Mouse (Mus musculus) limb, embryonic 15.5 days (tissue): ENCODE measurements around the gene Setd1a. TPM values are rescaled to one million over a fixed set of nuclear protein-coding genes. Genes with fewer than 3 reads are reported as not detected.
A peak's percentile ranks its signal among the peaks of the same experiment; 100 is the strongest.
"Not testable (repeated sequence)": the region's sequence is repeated elsewhere in the genome, so short reads cannot be mapped to it uniquely, and the experiment has no call there.

ENCODE experiments used
- ATAC-seq: fragments of 200-750 bp; cut with Nextera tagmentation; 2 replicates; pipeline ENCODE4 v1.8.0; 2017; ENCODE audit warnings: low read depth, moderate TSS enrichment; ENCODE audit not compliant: insufficient number of reproducible peaks, low FRiP score, low TSS enrichment
- H3K27ac ChIP-seq: fragments of 300-500 bp; sonication (generic); 2 replicates; pipeline ENCODE4 v1.5.1; 2015; ENCODE audit warnings: moderate library complexity, mild to moderate bottlenecking, inconsistent platforms
- H3K27me3 ChIP-seq: fragments of 300-500 bp; sonication (generic); 2 replicates; pipeline ENCODE4 v1.6.1; 2015; ENCODE audit warnings: inconsistent platforms
- H3K36me3 ChIP-seq: fragments of 300-500 bp; sonication (generic); 2 replicates; pipeline ENCODE4 v1.6.1; 2015; ENCODE audit warnings: inconsistent platforms
- H3K4me1 ChIP-seq: fragments of 300-500 bp; sonication (generic); 2 replicates; pipeline ENCODE4 v1.6.1; 2015; ENCODE audit warnings: inconsistent platforms
- H3K4me2 ChIP-seq: fragments of 300-500 bp; sonication (generic); 2 replicates; pipeline ENCODE4 v1.6.1; 2015; ENCODE audit warnings: mild to moderate bottlenecking, inconsistent platforms
- H3K4me3 ChIP-seq: fragments of 300-500 bp; sonication (generic); 2 replicates; pipeline ENCODE4 v1.5.1; 2015; ENCODE audit warnings: mild to moderate bottlenecking, inconsistent platforms
- H3K9ac ChIP-seq: fragments of 300-500 bp; sonication (generic); 2 replicates; pipeline ENCODE4 v1.6.1; 2015; ENCODE audit warnings: inconsistent platforms
- H3K9me3 ChIP-seq: fragments of 300-500 bp; sonication (generic); 2 replicates; pipeline ENCODE4 v1.6.1; 2016; ENCODE audit warnings: inconsistent platforms
- WGBS: fragments of 180-500 bp; shearing (Covaris S2); methylation state at CpG from one replicate; pipeline ENCODE4 v1.1.7; 2015; 5-methylcytosine and 5-hydroxymethylcytosine counted together
- polyA plus RNA-seq: library from polyadenylated mRNA; unstranded; fragments of >200 nt; fragmentation: Nextera tagmentation; extraction: Ambion mirVana; gene quantifications from 2 replicates; pipeline ENCODE4 v1.2.1, GENCODE M21; 2015

Setd1a gene
- polyA plus RNA-seq, 1 experiment from 2014 or later: 21.7 TPM

DNA sequence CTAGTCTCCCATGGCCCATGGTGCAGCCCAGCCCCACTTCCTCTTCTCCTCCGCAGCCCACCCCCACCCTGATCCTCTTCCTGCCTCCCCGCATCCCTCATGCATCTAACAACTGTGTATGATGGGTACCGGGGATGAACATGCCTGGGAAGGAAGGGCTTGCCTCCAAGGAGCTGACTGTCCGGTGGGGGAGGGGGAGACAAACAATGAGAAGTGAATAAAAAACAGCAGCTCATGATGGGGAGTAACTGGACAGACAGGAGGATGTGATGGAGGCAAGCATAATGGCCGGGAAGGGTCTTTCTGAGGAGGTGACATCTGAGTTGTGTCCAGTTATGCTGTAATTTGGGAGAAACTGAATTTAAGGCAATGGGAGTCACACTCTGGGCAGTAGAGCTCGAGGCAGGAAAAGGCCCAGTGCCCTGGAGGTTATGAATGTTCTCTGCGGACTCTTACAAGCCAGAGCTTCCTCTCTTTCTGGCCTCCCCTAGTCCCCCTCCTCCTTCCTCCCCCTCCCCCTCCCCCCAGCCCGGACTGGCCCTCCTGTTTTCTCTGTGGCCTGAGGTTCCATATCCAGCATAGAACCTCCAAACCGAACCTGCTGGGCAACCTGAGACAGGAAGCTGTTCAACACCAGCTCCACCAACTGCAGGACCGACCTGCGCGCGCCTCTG, 44.5 kb downstream of the Setd1a start:
- Histone ChIP-seq H3K9ac (no peak overlapping the region), H3K27ac (no peak overlapping the region)
- WGBS: 56% methylated on average over 12 of the region's 13 CpGs

GRCm38 (mm10) chr7:127822494-127822893, 46.0 kb downstream of the Setd1a start:
- no peak for ATAC-seq
- Histone ChIP-seq H3K4me1 (peaks cover 24% of the 10 kb centered on the region), H3K27me3 (no peaks in the 10 kb centered on the region), H3K4me2 (no peak overlapping the region), H3K9me3 (no peaks in the 10 kb centered on the region), H3K27ac (no peak overlapping the region), H3K36me3 (peaks cover 5% of the 10 kb centered on the region; the same call in 1 of the 2 replicates), H3K9ac (no peak overlapping the region), H3K4me3 (no peak overlapping the region)
- WGBS: 76% methylated on average over 3 of the region's 3 CpGs

More for the DNA sequence above, 44.5 kb downstream of the Setd1a start:
- no peaks in the 10 kb centered on the region for H3K9me3 ChIP-seq
- no peak overlapping the region for H3K4me2 ChIP-seq
- no peaks in the 10 kb centered on the region for H3K27me3 ChIP-seq
- ATAC-seq: no peak
- H3K36me3 ChIP-seq: peaks cover 6% of the 10 kb centered on the region; the same call in 1 of the 2 replicates
- H3K4me1 ChIP-seq: peaks cover 26% of the 10 kb centered on the region
- no peak overlapping the region for H3K4me3 ChIP-seq

DNA sequence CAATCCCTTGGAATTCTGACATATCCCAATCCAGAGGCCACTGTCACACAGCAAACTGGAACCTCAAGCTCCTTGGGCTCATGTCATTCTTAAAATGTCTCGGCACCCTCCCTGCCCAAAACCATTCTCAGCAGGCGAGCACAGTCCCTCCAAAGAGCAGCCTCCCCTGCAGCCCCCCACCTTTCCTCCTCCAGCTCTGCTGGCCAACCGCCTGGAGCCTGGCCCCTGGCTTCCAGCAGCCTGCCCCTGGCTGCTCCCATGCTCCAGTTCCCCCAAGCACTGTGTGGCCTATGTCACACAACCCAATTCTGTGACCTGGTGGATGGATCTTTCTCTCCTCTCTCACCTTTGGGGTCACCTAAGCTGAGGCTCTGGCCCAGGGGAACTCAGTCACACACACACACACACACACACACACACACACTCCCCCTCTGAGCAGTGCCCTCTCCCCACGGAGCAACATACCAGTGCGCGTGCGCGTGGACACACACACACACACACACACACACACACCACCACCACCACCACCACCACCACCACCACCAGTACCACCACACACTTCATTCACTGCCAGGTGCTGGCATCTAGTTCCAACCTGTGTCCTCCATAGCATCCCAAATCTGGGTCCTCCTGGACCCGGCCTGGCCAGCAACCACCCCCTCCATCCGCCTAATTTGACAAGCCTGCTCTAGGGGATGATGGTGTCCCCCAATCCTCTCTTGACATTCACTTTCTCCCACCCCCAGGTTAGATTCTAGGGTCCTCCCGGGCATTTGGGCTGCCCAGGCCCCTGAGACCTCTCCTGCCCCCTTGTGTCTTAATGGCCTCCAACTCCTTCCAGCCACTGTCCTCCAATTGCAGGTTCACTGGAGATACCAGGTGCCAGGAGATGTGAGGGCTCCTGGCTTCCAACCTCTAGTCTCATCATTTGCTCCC, 47.0 kb downstream of the Setd1a start:
- Histone ChIP-seq H3K9ac (peak overlapping the region; percentile 61), H3K4me3 (peak overlapping the region; percentile 64), H3K4me1 (peaks cover 24% of the 10 kb centered on the region), H3K4me2 (peak overlapping the region; percentile 72), H3K27me3 (no peaks in the 10 kb centered on the region), H3K9me3 (no peaks in the 10 kb centered on the region), H3K36me3 (peaks cover 4% of the 10 kb centered on the region; the same call in 1 of the 2 replicates), H3K27ac (peak overlapping the region; percentile 75)
- no peak; the same call in 1 of the 2 replicates for ATAC-seq
- WGBS: 68% methylated on average over 11 of the region's 11 CpGs

GRCm38 (mm10) chr7:127824176-127824871, 47.9 kb downstream of the Setd1a start, which contains the start of the genes Stx4a and Stx1b:
TSS of gene Stx4a (plus strand) at chr7:127824294.
TSS of gene Stx1b (minus strand) at chr7:127824549.
- 5% methylated on average over 23 of the region's 38 CpGs for WGBS
- no peaks in the 10 kb centered on the region for H3K27me3 ChIP-seq
- peak within 1 kb of the TSS; percentile 64 for H3K4me3 ChIP-seq
- peaks cover 3% of the 10 kb centered on the region; the same call in 1 of the 2 replicates for H3K36me3 ChIP-seq
- H3K27ac ChIP-seq: peak within 1 kb of the TSS; percentile 75
- peak; percentile 49 for ATAC-seq
- H3K9me3 ChIP-seq: no peaks in the 10 kb centered on the region
- H3K9ac ChIP-seq: peak within 1 kb of the TSS; percentile 61
- peak within 1 kb of the TSS; percentile 72 for H3K4me2 ChIP-seq
- peaks cover 24% of the 10 kb centered on the region for H3K4me1 ChIP-seq

- Histone ChIP-seq H3K4me3 (no peak overlapping the region), H3K9ac (no peak overlapping the region), H3K4me2 (no peak overlapping the region), H3K9me3 (no peaks in the 10 kb centered on the region), H3K36me3 (no peaks in the 10 kb centered on the region), H3K27me3 (no peaks in the 10 kb centered on the region), H3K4me1 (no peaks in the 10 kb centered on the region), H3K27ac (no peak overlapping the region)
- 76% methylated on average over 2 of the region's 2 CpGs for WGBS
- ATAC-seq: no peak
Measured at GRCm38 (mm10) chr7:127835550-127835949, 59.1 kb downstream of the Setd1a start.

DNA sequence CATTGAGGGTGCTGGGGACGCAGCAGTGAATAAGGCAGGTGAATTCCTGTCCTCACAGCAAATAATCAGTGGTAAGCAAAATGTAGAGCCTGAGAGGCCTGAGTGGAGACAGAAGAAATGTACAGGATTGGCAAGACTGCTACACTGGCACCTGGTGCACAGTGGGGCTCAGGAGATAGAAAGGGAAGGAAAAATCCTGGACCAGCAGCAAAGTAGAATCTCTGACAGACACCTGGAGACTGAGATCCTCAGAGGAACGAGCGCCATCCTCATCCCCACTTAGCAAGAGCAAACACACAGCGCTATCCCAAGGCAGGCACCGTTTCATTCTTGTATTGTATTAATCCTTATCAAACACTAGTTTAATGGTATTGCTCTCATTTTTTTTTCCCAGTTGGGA, 61.0 kb downstream of the Setd1a start:
- Histone ChIP-seq H3K9me3 (no peaks in the 10 kb centered on the region), H3K27ac (no peak overlapping the region), H3K9ac (no peak overlapping the region), H3K36me3 (no peaks in the 10 kb centered on the region), H3K4me3 (no peak overlapping the region), H3K27me3 (no peaks in the 10 kb centered on the region), H3K4me2 (no peak overlapping the region), H3K4me1 (peaks cover 6% of the 10 kb centered on the region)
- 91% methylated on average over 5 of the region's 5 CpGs for WGBS
- ATAC-seq: no peak

DNA sequence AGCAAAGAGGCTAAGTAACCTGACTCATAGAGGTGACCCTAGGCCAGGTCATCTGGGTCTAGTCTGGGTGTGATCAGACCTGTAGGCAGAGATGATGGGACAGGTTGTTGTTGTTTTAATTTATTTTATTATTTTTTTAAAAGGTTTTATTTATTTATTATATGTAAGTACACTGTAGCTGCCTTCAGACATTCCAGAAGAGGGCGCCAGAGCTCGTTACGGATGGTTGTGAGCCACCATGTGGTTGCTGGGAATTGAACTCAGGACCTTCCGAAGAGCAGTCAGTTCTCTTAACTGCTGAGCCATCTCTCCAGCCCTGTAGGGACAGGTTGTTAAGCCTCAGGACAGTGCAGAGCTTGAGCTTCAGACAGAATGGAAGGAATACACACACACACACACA, 61.4 kb downstream of the Setd1a start:
- H3K9ac ChIP-seq, H3K4me2 ChIP-seq, H3K27me3 ChIP-seq, H3K27ac ChIP-seq, H3K4me1 ChIP-seq, H3K4me3 ChIP-seq, H3K36me3 ChIP-seq, ATAC-seq, H3K9me3 ChIP-seq: not testable (repeated sequence)
- WGBS: 78% methylated on average over 4 of the region's 4 CpGs

DNA sequence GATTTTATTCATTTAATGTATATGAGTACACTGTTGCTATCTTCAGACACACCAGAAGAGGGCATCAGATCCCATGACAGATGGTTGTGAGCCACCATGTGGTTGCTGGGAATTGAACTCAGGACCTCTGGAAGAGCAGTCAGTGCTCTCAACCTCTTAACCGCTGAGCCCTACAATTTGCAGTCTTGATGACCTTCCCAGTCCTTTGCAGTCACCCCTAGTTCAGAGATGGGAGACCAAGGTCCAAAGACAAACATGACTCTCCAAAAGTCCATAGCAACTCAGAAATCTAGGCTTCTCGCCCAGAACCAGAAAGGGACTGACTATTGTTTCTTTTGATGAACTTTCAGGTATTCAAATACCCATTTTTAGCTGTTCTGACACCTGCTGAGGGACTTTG, 63.6 kb downstream of the Setd1a start:
- H3K4me3 ChIP-seq, ATAC-seq, H3K27me3 ChIP-seq, H3K9ac ChIP-seq, H3K27ac ChIP-seq, H3K9me3 ChIP-seq: not testable (repeated sequence)
- 0 out of 2 replicates have a peak overlapping the region, but pooled peaks have one; percentile 90 for H3K4me2 ChIP-seq
- H3K4me1 ChIP-seq: peaks cover 12% of the 10 kb centered on the region
- WGBS: 88% methylated on average over 2 of the region's 2 CpGs
- H3K36me3 ChIP-seq: peaks cover 16% of the 10 kb centered on the region

- ATAC-seq: no peak; the same call in 1 of the 2 replicates
- under 1% methylated on average over 15 of the region's 15 CpGs for WGBS
Measured at GRCm38 (mm10) chr7:127840886-127841285, 64.4 kb downstream of the Setd1a start.

DNA sequence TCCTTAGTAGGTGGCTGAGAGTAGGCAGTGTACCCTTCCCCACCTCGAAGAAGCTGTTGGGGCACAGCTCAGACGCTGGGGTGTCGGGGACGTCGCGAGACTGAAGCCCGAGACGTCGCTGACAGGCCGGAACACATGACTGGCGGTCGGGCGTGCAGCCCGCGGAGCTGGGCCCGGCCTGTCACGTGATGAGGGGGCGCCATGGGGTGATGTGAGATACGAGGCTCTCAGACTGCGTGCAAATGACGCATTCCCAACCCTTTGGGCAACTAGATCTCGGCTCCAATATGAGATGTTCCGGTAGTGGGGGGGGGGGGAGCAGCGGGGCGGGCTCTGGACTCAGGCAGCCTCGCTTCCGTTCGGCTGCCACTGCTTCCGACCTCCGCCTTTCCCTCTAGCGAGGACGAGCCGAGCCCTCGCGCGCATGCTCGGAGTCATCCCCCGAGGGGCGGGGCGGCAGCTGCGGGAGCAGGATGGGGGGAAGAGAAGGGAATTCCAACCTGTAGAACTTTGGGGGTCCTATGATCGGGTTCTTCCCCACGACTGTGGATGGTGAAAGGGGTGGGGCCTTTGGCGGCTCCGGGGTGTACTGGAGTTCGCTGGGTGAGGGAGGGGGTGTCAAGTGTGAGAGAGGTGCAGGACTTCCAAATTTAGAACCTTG, 65.0 kb downstream of the Setd1a start:
- Histone ChIP-seq H3K27ac (peak overlapping the region; percentile 95), H3K4me3 (peak overlapping the region; percentile 82), H3K9ac (peak overlapping the region; percentile 68), H3K4me2 (peak overlapping the region; percentile 90), H3K36me3 (peaks cover 27% of the 10 kb centered on the region), H3K4me1 (peaks cover 12% of the 10 kb centered on the region), H3K9me3 (no peaks in the 10 kb centered on the region), H3K27me3 (no peaks in the 10 kb centered on the region)
- under 1% methylated on average over 40 of the region's 46 CpGs for WGBS
- ATAC-seq: peak; percentile 94

More at GRCm38 (mm10) chr7:127840886-127841285, 64.4 kb downstream of the Setd1a start:
- peaks cover 21% of the 10 kb centered on the region for H3K36me3 ChIP-seq
- peak overlapping the region; percentile 95 for H3K27ac ChIP-seq
- H3K4me3 ChIP-seq: peak overlapping the region; percentile 82
- H3K27me3 ChIP-seq: no peaks in the 10 kb centered on the region
- no peaks in the 10 kb centered on the region for H3K9me3 ChIP-seq
- peaks cover 12% of the 10 kb centered on the region for H3K4me1 ChIP-seq
- peak overlapping the region; percentile 68 for H3K9ac ChIP-seq
- H3K4me2 ChIP-seq: peak overlapping the region; percentile 90
